Mouse (Mus musculus): ENCODE data around the gene Hnrnpdl.

GRCm38 (mm10) chr5:100054807-100055547 lies 15.5 kb upstream of the Hnrnpdl start:
- no peak for TF ChIP-seq CTCF (IDR thresholded peaks at IDR 0.05; ENCODE audit: low read depth)
- peak; percentile 78 for TF ChIP-seq EP300 (IDR thresholded peaks at IDR 0.05; ENCODE audit: low read depth)

All from liver, embryonic 14.5 days (tissue).